Mouse (Mus musculus) retina, postnatal 1 day (tissue): Measurements from ENCODE around the gene Slc10a4.
"Not testable (repeated sequence)": the region's sequence is repeated elsewhere in the genome, so short reads cannot be mapped to it uniquely, and the experiment has no call there.

Experiments
- DNase-seq: peaks from one replicate; pipeline ENCODE4 v3.0.0-alpha.2; 2012

The Slc10a4 gene

GRCm38 (mm10) chr5:73006784-73007581, at the start of gene Slc10a4:
TSS of gene Slc10a4 (plus strand) at chr5:73006883.
- DNase-seq = peak; percentile 70

GRCm38 (mm10) chr5:72957281-72957680, 49.4 kb upstream of the Slc10a4 start:
- DNase-seq = no peak

DNA sequence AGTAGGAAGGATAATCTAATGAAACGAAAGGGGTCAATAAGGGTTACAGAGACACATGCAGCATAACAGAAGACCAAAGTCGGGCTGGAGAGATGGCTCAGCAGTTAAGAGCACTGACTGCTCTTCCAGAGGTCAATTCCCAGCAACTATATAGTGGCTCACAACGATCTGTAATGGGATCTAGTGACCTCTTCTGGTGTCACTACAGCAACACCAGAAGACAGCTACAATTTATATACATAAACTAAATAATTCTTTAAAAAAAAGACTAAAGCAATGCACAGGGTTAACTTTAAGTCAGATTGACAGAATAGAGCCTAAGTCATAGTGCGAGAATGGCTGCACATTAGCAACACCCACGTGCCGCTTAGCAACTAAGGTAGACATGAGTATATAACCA, 46.6 kb upstream of the Slc10a4 start:
- DNase-seq = no peak

DNA sequence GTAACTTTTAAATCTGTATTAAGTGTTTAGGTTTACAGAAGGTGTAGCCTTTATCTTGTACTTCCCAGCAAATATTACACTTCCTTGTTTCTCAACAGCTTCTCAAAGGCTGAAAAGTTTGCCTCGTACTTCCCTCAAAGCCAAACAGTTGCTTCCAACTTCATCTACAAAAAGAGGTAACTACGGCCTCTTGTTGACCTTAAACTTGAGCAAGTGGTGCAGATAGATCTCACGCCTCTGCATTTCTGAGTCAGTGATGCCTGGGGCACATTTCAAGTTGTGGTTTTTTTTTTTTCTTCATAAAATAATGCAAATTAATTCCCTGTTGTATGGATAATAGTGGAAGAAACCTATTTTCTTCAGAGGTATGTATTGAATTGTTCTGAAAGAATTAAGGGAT, 41.0 kb upstream of the Slc10a4 start:
- no peak for DNase-seq

GRCm38 (mm10) chr5:72972435-72972834, 34.2 kb upstream of the Slc10a4 start:
- DNase-seq = no peak

- peak; percentile 21 for DNase-seq
Measured at GRCm38 (mm10) chr5:72972934-72973333, 33.7 kb upstream of the Slc10a4 start.

GRCm38 (mm10) chr5:72974602-72975001, 32.1 kb upstream of the Slc10a4 start, which contains the start of gene Gm10135:
TSS of gene Gm10135 (minus strand) at chr5:72974702.
- DNase-seq = no peak

DNA sequence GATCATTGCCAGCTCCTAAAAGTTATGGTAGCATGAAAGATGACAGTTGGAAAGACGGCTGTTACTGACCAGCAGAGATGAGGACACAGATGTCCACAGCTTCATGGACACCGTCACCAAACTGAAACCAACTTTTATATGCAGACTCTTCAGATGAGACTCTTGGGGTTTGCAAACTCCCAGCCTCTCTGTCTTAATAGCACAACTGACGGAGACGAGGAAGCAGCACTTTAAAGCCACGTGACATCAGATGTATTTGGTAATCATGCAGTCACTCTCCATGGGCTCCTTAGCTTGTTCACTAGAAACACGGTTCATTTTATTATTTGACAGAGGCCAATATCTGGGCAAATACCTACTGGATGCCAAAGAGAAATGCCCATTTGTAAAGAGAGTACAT, 30.7 kb upstream of the Slc10a4 start:
- DNase-seq = no peak

- no peak for DNase-seq
Measured at GRCm38 (mm10) chr5:72976539-72976938, 30.1 kb upstream of the Slc10a4 start.

- DNase-seq = peak; percentile 74
Measured at GRCm38 (mm10) chr5:72984091-72984490, 22.6 kb upstream of the Slc10a4 start.

GRCm38 (mm10) chr5:72987786-72988185, 18.9 kb upstream of the Slc10a4 start:
- DNase-seq = no peak

- peak; percentile 24 for DNase-seq
Measured at GRCm38 (mm10) chr5:72989756-72990155, 16.9 kb upstream of the Slc10a4 start.

DNA sequence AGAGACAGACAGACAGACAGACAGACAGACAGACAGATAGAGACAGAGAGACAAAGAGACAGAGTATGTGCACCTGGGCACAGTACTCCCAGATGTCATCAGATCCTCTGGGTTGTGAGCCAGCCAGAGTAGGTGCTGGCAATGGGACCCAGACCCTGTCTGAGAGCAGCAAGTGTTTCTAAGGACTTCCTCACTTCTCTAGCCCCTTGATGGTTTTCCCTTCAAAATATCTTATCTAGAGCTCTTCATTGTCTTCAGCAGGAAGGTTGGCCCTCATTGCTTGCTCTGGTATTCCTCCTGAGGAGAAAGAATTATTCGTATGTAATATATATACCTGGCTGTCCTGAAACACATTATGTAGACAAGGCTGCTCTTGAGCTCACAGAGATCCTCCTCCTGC, 14.2 kb upstream of the Slc10a4 start:
- DNase-seq = no peak

- peak; percentile 54 for DNase-seq
Measured at GRCm38 (mm10) chr5:72994424-72994823, 12.3 kb upstream of the Slc10a4 start.

- DNase-seq = no peak
Measured at GRCm38 (mm10) chr5:72994928-72995327, 11.8 kb upstream of the Slc10a4 start.

- DNase-seq = peak; percentile 33
Measured at GRCm38 (mm10) chr5:72995379-72995778, 11.3 kb upstream of the Slc10a4 start.

DNA sequence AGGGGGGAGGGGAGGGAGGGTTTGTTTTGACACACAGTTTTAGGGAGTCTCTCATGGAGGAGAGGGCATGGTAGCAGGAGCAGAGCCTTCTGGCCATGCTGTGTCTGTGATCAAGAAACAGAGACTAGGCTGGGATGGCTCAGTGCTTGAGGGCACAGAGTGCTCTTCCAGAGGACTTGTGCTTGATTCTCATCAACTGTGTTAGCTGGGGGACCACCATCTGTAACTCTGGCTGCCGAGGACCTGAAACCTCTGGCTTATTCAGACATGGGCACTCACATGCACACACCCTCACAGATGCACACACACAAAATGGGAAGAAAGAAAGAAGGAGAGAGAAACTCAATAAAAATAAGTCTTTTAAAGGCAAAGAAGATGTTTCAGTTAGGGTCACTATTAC, 8.1 kb upstream of the Slc10a4 start:
- DNase-seq = not testable (repeated sequence)

DNA sequence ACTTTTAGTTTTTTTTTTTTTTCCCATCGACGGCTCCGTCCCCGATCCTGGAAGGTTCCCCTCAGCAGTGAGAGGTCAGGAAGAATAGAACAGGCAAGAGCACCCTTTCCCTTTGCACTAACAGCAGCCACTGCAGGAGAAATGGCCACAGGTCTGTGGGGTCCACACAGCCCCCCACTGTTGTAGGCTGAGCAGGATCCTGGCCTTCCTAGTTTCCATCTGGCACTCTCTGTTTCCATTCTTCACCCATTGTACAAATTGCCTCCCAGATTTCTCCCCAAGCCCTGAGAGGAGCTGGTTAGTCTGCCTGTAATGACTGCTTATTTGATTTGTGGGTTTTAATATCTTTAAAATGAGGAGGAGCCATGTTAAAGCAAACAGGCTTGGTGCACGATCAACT, 2.6 kb upstream of the Slc10a4 start:
- no peak for DNase-seq

GRCm38 (mm10) chr5:73007582-73007959, 888 bp downstream of the Slc10a4 start:
- DNase-seq = no peak

DNA sequence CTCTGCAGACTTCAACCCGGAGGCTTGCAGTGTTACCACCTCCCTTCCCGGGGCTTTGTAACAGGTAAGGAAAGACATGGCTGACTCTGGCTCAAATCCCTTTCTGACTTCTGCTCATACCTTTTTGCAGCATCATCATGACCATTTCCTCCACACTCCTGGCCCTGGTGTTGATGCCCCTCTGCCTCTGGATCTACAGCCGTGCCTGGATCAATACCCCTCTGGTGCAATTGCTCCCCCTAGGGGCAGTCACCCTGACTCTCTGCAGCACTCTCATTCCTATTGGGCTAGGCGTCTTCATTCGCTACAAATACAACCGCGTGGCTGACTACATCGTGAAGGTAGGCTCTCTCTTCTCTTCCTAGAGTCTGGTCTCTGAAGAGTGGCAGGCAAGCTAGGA, 1.5 kb downstream of the Slc10a4 start:
- peak; percentile 25 for DNase-seq

- not testable (repeated sequence) for DNase-seq
Measured at GRCm38 (mm10) chr5:73011806-73012205, 5.1 kb downstream of the Slc10a4 start.

- peak; percentile 36 for DNase-seq
Measured at GRCm38 (mm10) chr5:73012884-73013610, 6.4 kb downstream of the Slc10a4 start.

- peak; percentile 34 for DNase-seq
Measured at GRCm38 (mm10) chr5:73013611-73014287, 7.1 kb downstream of the Slc10a4 start.

- no peak for DNase-seq
Measured at GRCm38 (mm10) chr5:73014745-73015144, 8.1 kb downstream of the Slc10a4 start.
